Mouse (Mus musculus): Measurements from ENCODE around the gene Bcl2l10.

DNA sequence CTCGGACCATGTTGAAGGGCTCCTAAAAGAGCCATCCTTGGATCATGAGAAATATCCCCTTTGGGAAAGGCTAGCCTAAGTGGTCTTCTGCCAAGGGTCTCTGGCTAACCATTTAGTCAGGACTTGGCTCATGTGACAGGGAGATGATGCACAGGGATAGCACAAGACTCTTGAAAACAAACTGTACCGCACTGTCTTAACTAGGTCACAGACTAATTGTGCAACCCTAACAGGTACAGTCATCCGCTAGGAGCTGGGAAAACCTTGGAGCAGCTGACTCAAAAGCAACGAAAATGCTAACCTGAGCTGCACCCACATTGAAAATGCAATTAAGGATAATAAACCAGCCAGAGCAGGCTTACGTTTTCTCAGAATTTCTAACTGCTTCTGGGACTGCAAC lies 18.6 kb downstream of the Bcl2l10 start:
- TF ChIP-seq POLR2AphosphoS2 (IDR thresholded peaks at IDR 0.05; ENCODE audit: low read depth, low read length): no peak
- TF ChIP-seq USF1 (IDR thresholded peaks at IDR 0.05; ENCODE audit: low read depth, low read length): no peak
